Mouse (Mus musculus) midbrain, embryonic 11.5 days (tissue): ENCODE data around the gene Fthl17a. TPM values are rescaled to one million over a fixed set of nuclear protein-coding genes. Genes with fewer than 3 reads are reported as not detected.

Experiments
- ATAC-seq: fragments of 200-750 bp; cut with Nextera tagmentation; 2 replicates; pipeline ENCODE4 v1.8.0; 2017; ENCODE audit warnings: moderate TSS enrichment, moderate library complexity; ENCODE audit not compliant: low FRiP score
- DNase-seq: peaks from one replicate; pipeline ENCODE4 v3.0.0; 2015; ENCODE audit warnings: low spot score; ENCODE audit errors: missing footprints
- H3K27ac ChIP-seq: fragments of 300-500 bp; sonication (generic); 2 replicates; pipeline ENCODE4 v1.5.1; 2014; ENCODE audit warnings: low read depth, low read length
- H3K27me3 ChIP-seq: fragments of 300-500 bp; sonication (generic); 2 replicates; pipeline ENCODE4 v1.6.1; 2014; ENCODE audit warnings: mild to moderate bottlenecking, low read length, moderate library complexity, mixed read lengths; ENCODE audit not compliant: control insufficient read depth, insufficient read depth
- H3K36me3 ChIP-seq: fragments of 300-500 bp; sonication (generic); 2 replicates; pipeline ENCODE4 v1.6.1; 2014; ENCODE audit warnings: mild to moderate bottlenecking, low read length, moderate library complexity, mixed read lengths; ENCODE audit not compliant: control insufficient read depth, insufficient read depth
- H3K4me1 ChIP-seq: fragments of 300-500 bp; sonication (generic); 2 replicates; pipeline ENCODE4 v1.6.1; 2014; ENCODE audit warnings: low read length; ENCODE audit not compliant: control insufficient read depth, insufficient read depth
- H3K4me2 ChIP-seq: fragments of 300-500 bp; sonication (generic); 2 replicates; pipeline ENCODE4 v1.6.1; 2014; ENCODE audit warnings: mild to moderate bottlenecking, moderate library complexity
- H3K4me3 ChIP-seq: fragments of 300-500 bp; sonication (generic); 2 replicates; pipeline ENCODE4 v1.5.1; 2014; ENCODE audit warnings: low read depth, low read length
- H3K9ac ChIP-seq: fragments of 300-500 bp; sonication (generic); 2 replicates; pipeline ENCODE4 v1.6.1; 2014; ENCODE audit warnings: low read length
- H3K9me3 ChIP-seq: fragments of 300-500 bp; sonication (generic); 2 replicates; pipeline ENCODE4 v1.6.1; 2016; ENCODE audit warnings: low read length; ENCODE audit not compliant: control insufficient read depth
- WGBS: fragments of 180-500 bp; shearing (Covaris S2); extraction: QIAGEN DNeasy Blood & Tissue Kit; methylation state at CpG from one replicate; pipeline ENCODE4 v1.1.7; 2014; 5-methylcytosine and 5-hydroxymethylcytosine counted together
- polyA plus RNA-seq: library from polyadenylated mRNA; unstranded; fragments of >200 nt; fragmentation: Nextera tagmentation; extraction: Ambion mirVana; gene quantifications from 2 replicates; pipeline ENCODE4 v1.2.1, GENCODE M21; 2014

Fthl17a gene
- polyA plus RNA-seq, result not detected in 2 replicates

DNA sequence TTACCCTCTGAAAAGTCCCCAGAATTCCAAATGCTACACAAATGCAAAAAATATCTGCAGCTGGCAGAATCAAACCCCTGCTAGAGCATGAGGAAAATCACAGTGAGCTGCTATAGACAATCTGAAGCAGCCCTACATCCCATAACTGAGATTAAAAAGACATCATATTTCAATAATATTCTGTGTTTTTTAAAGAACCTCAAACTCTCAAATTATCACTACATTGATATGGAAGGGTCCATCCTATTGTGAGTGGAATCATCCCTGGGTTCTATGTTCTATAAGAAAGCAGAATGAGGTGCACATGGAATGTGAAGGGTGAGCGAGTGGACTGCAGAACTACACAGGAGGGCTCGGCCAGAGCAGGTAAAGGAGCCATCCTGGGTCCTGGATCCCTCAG, at the start of gene Fthl17a:
TSS of gene Fthl17a (plus strand) at position 301 of the 400 bp plus-strand sequence.
- no peak within 1 kb of the TSS for H3K27ac ChIP-seq
- no peak within 1 kb of the TSS for H3K4me2 ChIP-seq
- no peak within 1 kb of the TSS for H3K4me3 ChIP-seq
- H3K27me3 ChIP-seq, result no peaks in the 10 kb centered on the region
- WGBS, result 82% methylated on average over 2 of the region's 2 CpGs
- no peaks in the 10 kb centered on the region for H3K4me1 ChIP-seq
- H3K9ac ChIP-seq, result no peak within 1 kb of the TSS
- no peak for ATAC-seq
- H3K36me3 ChIP-seq, result no peaks in the 10 kb centered on the region
- DNase-seq, result no peak
- H3K9me3 ChIP-seq, result no peaks in the 10 kb centered on the region

DNA sequence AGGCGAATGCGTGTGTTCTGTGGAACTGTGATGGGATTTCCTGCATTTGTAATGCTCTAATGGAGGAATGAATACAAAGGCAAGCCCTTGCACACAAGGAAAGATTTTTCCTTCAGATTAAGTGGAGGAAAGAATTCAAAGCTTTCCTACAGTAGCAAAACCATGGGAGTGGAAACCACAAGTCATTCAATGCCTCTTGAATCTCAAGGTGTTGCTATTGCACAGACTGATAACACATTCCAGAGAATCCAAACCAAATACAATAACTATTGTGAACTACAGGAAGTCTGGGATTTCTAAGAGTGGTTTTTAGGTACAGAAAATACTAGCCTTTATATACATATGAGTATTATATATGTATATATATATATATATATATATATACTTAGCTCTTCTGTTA, 42.5 kb upstream of the Fthl17a start:
- Histone ChIP-seq H3K4me2 (no peak overlapping the region), H3K4me3 (no peak overlapping the region), H3K27me3 (no peaks in the 10 kb centered on the region), H3K9me3 (no peaks in the 10 kb centered on the region), H3K4me1 (no peaks in the 10 kb centered on the region), H3K36me3 (no peaks in the 10 kb centered on the region), H3K27ac (no peak overlapping the region), H3K9ac (no peak overlapping the region)
- no peak for ATAC-seq
- 93% methylated on average over 2 of the region's 2 CpGs for WGBS
- DNase-seq, result no peak

DNA sequence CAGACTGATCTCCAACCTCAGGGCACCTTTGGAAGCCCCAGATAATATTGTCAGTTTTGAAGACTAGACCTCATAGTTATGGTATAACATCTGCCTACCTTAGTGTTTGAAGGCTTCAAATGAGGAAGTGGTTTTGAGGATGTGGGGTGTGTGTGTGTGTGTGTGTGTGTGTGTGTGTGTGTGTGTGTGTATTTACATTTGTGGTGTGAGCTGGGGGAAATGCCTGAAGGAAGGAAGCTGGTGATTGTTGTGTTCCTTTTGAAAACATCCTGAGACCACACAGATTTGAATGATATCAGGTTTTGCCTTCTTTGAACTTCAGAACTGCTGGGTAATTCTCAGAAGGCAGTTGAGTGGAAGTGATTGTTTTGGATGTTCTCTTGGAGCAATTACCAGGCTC, 22.6 kb upstream of the Fthl17a start:
- H3K9me3 ChIP-seq, result no peaks in the 10 kb centered on the region
- no peak overlapping the region for H3K27ac ChIP-seq
- no peaks in the 10 kb centered on the region for H3K4me1 ChIP-seq
- H3K4me2 ChIP-seq, result no peak overlapping the region
- H3K36me3 ChIP-seq, result no peaks in the 10 kb centered on the region
- H3K9ac ChIP-seq, result no peak overlapping the region
- ATAC-seq (no peak), DNase-seq (no peak)
- no peak overlapping the region for H3K4me3 ChIP-seq
- no peaks in the 10 kb centered on the region; the same call in 1 of the 2 replicates for H3K27me3 ChIP-seq

DNA sequence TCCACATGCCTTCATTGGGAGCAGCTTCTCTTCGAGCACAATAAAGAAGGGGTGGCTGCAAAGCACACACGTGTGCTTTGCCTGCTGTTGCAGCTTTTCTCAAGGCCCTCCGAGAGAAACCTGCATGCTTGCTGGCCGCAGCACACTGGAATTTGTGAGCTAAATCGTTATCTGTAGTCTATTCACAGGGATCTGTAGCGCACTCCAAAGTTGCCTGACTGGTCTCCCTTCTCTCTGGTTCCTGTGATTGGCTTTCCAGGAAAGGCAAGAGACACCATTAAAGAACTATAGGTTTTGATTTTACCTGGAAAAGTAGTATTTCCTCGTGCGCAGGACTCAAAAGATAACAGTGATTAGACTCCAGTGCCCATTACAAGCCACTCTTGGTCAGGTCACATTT, 22.3 kb downstream of the Fthl17a start:
- no peak overlapping the region for H3K27ac ChIP-seq
- H3K9ac ChIP-seq, result no peak overlapping the region
- DNase-seq, result no peak
- no peaks in the 10 kb centered on the region for H3K36me3 ChIP-seq
- H3K4me3 ChIP-seq, result no peak overlapping the region
- no peak overlapping the region for H3K4me2 ChIP-seq
- no peak for ATAC-seq
- no peaks in the 10 kb centered on the region for H3K4me1 ChIP-seq
- H3K27me3 ChIP-seq, result no peaks in the 10 kb centered on the region
- WGBS, result 74% methylated on average over 8 of the region's 8 CpGs
- no peaks in the 10 kb centered on the region for H3K9me3 ChIP-seq

DNA sequence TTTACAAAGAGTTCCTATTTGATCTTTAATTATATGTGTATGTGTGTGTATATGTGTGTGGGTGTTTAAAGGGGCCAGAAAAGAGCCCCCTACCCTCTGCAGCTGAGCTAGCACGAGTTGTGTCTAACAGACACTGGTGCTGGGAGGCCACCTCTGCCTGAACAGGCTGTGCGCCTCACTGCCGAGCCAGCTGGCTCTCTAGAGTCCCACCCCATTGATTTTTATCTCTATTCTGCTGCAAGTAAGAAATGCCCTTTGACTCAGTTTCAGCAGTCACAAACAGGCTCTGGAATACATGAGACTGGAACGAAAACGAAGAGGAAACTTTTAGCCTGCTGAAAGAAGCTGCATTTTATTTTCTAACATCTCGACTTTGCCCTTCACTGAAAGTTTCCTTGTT, 22.8 kb downstream of the Fthl17a start:
- H3K36me3 ChIP-seq, result no peaks in the 10 kb centered on the region
- no peaks in the 10 kb centered on the region for H3K4me1 ChIP-seq
- WGBS, result 66% methylated on average over 6 of the region's 6 CpGs
- H3K9ac ChIP-seq, result no peak overlapping the region
- no peaks in the 10 kb centered on the region for H3K27me3 ChIP-seq
- no peaks in the 10 kb centered on the region for H3K9me3 ChIP-seq
- no peak for ATAC-seq
- H3K4me2 ChIP-seq, result no peak overlapping the region
- DNase-seq, result no peak
- H3K27ac ChIP-seq, result no peak overlapping the region
- no peak overlapping the region for H3K4me3 ChIP-seq

DNA sequence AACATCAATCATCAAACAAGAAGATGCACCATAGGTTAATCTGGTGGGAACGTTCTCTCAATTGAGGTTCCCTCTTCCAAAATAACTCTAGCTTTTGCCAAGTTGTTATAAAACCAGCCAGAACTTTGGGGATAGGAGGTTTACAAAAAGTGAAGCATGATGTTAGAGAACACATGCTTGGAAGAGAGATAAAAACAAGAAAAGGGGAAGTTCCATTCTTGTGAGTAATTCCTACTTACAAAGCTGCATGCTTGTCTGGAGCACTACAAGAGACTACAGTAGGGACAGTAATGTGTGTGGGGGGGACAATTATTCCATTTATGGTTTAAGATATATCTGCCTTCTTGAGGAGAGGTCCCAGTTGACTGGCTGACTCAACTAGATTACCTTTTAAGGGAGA, 40.4 kb downstream of the Fthl17a start:
- Histone ChIP-seq H3K4me2 (no peak overlapping the region), H3K9ac (no peak overlapping the region), H3K27ac (no peak overlapping the region), H3K9me3 (no peaks in the 10 kb centered on the region), H3K27me3 (no peaks in the 10 kb centered on the region), H3K36me3 (no peaks in the 10 kb centered on the region), H3K4me1 (no peaks in the 10 kb centered on the region), H3K4me3 (no peak overlapping the region)
- 73% methylated on average over 1 of the region's 1 CpGs for WGBS
- DNase-seq, result no peak
- no peak for ATAC-seq

DNA sequence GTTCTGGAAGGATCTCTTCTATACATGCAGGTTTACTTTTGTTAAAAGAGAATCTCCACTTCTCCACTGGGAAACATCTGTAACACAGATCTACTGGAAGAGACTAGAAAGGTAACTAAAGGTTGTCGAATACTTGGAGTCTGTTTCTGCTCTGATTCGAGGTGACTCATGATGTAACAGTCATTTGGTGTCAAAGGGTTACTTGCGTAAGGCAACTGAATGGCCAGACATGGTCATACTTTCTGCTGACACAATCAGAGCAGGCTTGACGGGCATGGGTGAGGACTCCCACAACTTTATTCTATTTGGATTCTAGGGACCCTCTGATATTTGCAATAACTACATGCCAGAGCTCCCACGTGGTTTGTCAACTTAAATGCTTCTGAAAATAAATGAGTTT, 43.3 kb downstream of the Fthl17a start:
- Histone ChIP-seq H3K27me3 (no peaks in the 10 kb centered on the region), H3K4me2 (no peak overlapping the region), H3K9ac (no peak overlapping the region), H3K9me3 (no peaks in the 10 kb centered on the region), H3K27ac (no peak overlapping the region), H3K4me1 (no peaks in the 10 kb centered on the region), H3K4me3 (no peak overlapping the region), H3K36me3 (no peaks in the 10 kb centered on the region)
- no peak for DNase-seq
- ATAC-seq, result no peak
- WGBS, result 80% methylated on average over 5 of the region's 5 CpGs

DNA sequence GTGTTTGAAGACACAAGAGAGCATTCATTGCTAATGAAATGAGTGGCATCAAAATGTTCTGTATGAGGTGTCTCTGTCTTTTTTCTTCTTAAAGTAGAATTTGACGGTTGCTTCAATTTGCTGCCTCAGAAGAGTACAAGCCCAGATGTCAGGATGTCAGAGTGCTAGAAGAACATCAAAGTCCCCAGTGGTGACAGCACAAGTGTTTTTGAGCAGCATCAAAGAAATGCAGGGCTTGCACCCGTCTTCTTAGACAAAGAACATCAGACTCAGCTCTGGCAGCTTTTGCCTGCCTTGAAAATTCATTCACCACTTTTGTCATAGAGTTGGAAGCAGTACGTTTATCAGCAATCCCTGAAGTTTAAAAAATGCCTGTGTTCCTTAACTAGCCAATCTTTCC, 44.5 kb downstream of the Fthl17a start:
- WGBS, result 57% methylated on average over 3 of the region's 3 CpGs
- no peak overlapping the region for H3K4me2 ChIP-seq
- H3K4me1 ChIP-seq, result no peaks in the 10 kb centered on the region
- H3K27me3 ChIP-seq, result no peaks in the 10 kb centered on the region
- no peaks in the 10 kb centered on the region for H3K9me3 ChIP-seq
- DNase-seq (no peak), ATAC-seq (no peak)
- no peaks in the 10 kb centered on the region for H3K36me3 ChIP-seq
- no peak overlapping the region for H3K4me3 ChIP-seq
- no peak overlapping the region for H3K9ac ChIP-seq
- no peak overlapping the region for H3K27ac ChIP-seq

DNA sequence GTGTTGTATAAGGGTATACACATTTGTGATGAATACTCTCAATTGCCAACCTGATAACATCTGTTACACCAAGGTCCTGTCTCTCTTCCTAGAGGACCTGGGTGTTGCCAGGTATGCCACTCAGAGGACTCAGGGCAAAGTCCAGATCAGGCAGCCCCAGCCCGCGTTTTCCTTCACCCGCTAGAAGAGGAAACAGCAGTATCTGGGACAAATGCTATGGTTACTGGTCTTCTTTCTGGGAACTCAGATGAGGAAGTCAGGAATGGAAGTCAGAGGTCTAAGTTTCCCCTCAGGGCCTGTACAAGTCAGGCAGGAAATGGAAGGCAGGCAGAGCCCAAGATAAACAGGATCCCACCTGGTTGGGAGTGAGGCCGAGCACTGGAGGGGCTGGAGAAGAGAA, 55.2 kb downstream of the Fthl17a start:
- Histone ChIP-seq H3K9me3 (no peaks in the 10 kb centered on the region), H3K4me3 (no peak overlapping the region), H3K36me3 (no peaks in the 10 kb centered on the region), H3K27ac (no peak overlapping the region), H3K4me1 (no peaks in the 10 kb centered on the region), H3K4me2 (no peak overlapping the region), H3K27me3 (no peaks in the 10 kb centered on the region), H3K9ac (no peak overlapping the region)
- 90% methylated on average over 4 of the region's 4 CpGs for WGBS
- no peak for DNase-seq
- no peak for ATAC-seq

DNA sequence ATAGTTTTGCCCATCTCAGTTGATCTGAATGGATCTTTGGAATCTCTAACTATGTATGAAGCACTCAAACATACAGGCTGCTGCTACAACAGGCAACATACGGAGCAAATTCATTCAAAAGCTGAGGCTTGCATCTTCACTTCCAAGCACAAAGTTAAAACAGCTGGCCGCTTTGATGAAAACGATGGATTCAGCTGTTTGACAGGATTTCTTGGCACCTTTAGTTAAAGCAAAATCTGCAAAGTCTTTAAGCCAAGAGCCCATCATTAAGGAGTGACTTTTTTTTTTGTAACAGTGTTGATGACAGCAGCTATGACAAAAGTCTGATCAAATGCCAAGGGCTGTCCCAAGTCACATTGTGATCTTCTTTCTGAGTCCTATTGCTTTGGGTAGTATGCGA, 69.1 kb downstream of the Fthl17a start:
- Histone ChIP-seq H3K36me3 (no peaks in the 10 kb centered on the region), H3K27ac (no peak overlapping the region), H3K9me3 (no peaks in the 10 kb centered on the region), H3K4me2 (no peak overlapping the region), H3K9ac (no peak overlapping the region), H3K4me3 (no peak overlapping the region), H3K4me1 (no peaks in the 10 kb centered on the region), H3K27me3 (no peaks in the 10 kb centered on the region)
- ATAC-seq, result no peak
- 76% methylated on average over 4 of the region's 4 CpGs for WGBS
- no peak for DNase-seq
